Mouse (Mus musculus): ENCODE measurements around the gene Olfr350.

Gene Olfr350

DNA sequence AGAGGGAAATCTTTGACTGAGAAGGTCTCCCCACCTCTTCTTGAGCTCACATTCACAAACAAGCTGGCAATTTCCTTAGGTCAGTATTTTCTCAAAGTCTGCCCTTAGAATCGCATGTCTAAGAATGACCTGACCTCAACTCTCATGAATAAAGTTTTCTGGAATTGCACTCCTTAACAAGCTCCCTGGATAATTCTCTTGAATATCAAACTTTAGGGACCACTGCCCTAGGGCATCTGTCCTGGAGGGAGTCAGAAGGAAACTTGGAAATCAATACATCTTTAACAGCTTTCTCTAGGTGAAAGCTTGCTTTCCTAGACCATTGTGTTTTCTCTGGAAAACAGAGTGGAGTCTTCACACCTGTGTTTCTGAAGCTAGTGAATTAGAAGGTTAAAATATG lies at the start of gene Olfr350:
TSS of gene Olfr350 (plus strand) at position 301 of the 400 bp plus-strand sequence.
- DNase-seq (ENCODE audit: low spot score): no peak

DNA sequence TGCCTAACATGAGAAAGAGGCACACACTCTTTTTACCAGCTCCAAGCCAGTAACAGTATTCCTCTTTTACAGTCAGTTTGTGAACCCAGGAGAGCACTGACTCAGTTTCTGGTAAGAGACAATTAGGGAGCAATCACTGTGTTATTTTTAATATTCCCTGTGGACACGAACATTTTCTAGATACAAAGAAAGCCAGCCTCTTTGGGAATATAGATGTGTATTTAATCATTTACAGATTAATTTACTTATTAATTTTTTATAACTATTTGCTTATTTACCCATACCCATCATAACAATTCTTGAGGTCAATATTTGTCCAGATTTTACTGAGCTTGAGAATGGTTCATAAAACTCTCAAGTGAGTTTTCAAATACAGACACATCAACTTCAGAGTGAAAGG lies 29.2 kb upstream of the Olfr350 start, which contains the start of gene Olfr3:
TSS of gene Olfr3 (minus strand) at position 101 of the 400 bp plus-strand sequence.
- DNase-seq (ENCODE audit: low spot score): no peak

GRCm38 (mm10) chr2:36862560-36862959 lies 16.4 kb downstream of the Olfr350 start, which contains the start of gene Olfr351:
Olfr351 (minus strand) TSS chr2:36862660.
- DNase-seq (ENCODE audit: low spot score): no peak

GRCm38 (mm10) chr2:36868160-36868559 lies 22.1 kb downstream of the Olfr350 start, which contains the start of gene Olfr352:
Olfr352 (plus strand) TSS chr2:36868460.
- no peak for DNase-seq (ENCODE audit: low spot score)

- DNase-seq (ENCODE audit: low spot score): no peak
Observed at GRCm38 (mm10) chr2:36892836-36893235, 46.7 kb downstream of the Olfr350 start, which contains the start of gene Olfr353. Olfr353 (minus strand) TSS chr2:36892936.

DNA sequence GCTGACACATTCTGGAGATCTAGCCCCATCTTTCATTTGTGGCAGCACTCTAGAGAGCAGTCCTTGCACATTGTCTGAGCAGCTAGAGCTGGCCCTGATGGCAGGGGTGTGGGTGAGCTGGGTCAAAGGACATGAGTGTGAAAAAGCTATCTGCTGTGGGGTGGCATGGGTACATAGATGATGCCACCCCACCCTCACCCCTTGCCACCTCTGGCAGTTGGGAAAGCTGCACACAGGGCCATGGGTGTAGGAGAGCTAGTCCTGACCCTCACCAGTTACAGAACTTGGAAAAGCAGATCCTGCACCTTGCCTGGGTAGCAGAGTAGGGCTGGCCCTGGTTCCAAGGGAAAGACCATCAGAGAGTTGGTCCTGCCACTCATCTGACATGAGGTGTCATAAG lies 51.0 kb downstream of the Olfr350 start:
- DNase-seq (ENCODE audit: low spot score): no peak
